Mouse (Mus musculus) C2C12 (cell line): ENCODE measurements at regions not wholly inside any gene's neighbourhood (a gene's known extent, or its start where the extent isn't known, plus 50 kb on each side); places are given as distances from the start of the nearest gene placed in this dataset.

Experiments
- CEBPB ChIP-seq: IDR thresholded peaks from one replicate; pipeline ENCODE4 v1.6.1; 2011; ENCODE audit warnings: low read depth, mild to moderate bottlenecking, control low read depth, moderate library complexity
- CTCF ChIP-seq: IDR thresholded peaks from one replicate; pipeline ENCODE4 v1.5.1; 2011; ENCODE audit not compliant: control insufficient read depth, insufficient read depth, insufficient read length
- MAX ChIP-seq: IDR thresholded peaks from one replicate; pipeline ENCODE4 v1.6.1; 2011; ENCODE audit warnings: mild to moderate bottlenecking, control low read depth
- MYOD1 ChIP-seq: IDR thresholded peaks from one replicate; pipeline ENCODE4 v1.6.1; 2011; ENCODE audit warnings: low read depth; ENCODE audit not compliant: control insufficient read depth, insufficient read length
- MYOG ChIP-seq: IDR thresholded peaks from one replicate; pipeline ENCODE4 v1.6.1; 2011; ENCODE audit not compliant: control insufficient read depth, insufficient read length; ENCODE audit errors: extremely low read depth
- USF1 ChIP-seq: IDR thresholded peaks from one replicate; pipeline ENCODE4 v1.6.1; 2011; ENCODE audit warnings: low read depth, mild to moderate bottlenecking, control low read depth, moderate library complexity

DNA sequence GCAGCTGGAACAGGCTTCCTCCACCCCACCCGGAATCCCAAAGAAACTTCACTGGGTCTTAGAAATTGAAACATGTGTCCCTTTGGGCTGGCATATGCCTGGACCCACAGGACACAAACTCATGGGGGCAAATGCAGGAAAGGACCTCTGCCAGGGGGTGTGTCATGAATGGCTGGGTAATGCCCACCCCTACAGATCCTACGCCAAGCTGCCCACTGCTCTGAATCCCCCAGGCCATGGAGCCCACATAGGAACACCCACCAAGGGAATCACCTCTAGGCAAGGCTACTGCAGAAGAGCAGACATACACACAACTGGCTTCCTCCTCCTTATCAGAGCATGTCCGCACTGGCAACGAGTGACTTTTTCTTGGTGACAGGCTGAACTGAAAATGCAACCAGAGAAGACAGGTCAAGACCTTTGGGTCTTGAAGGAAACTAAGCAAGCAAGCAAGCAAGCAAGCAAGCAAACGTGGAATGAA is 54.4 kb upstream of the Ezh2 start:
- no peak for TF ChIP-seq USF1
- no peak for TF ChIP-seq CTCF
- TF ChIP-seq MAX, result no peak
- no peak for TF ChIP-seq MYOG
- no peak for TF ChIP-seq MYOD1
- TF ChIP-seq CEBPB, result no peak
